Mouse (Mus musculus): ENCODE data around the gene Cox14.

GRCm38 (mm10) chr15:99735631-99736030 is 10.2 kb downstream of the Cox14 start:
- TF ChIP-seq POLR2A (IDR thresholded peaks at IDR 0.05; ENCODE audit: insufficient read depth, low read depth, low read length) (no peak), CTCF (IDR thresholded peaks at IDR 0.05; ENCODE audit: insufficient read depth, low read depth, low read length) (no peak)

Measured in olfactory bulb, adult 2 months (tissue).